Mouse (Mus musculus): ENCODE results near the gene B4galt2. TPM values are rescaled to one million over a fixed set of nuclear protein-coding genes. Genes with fewer than 3 reads are reported as not detected.

B4galt2 gene
- total RNA-seq, 4 experiments from 2014 or later: 4.2 to 5.1 (median 4.4) TPM

DNA sequence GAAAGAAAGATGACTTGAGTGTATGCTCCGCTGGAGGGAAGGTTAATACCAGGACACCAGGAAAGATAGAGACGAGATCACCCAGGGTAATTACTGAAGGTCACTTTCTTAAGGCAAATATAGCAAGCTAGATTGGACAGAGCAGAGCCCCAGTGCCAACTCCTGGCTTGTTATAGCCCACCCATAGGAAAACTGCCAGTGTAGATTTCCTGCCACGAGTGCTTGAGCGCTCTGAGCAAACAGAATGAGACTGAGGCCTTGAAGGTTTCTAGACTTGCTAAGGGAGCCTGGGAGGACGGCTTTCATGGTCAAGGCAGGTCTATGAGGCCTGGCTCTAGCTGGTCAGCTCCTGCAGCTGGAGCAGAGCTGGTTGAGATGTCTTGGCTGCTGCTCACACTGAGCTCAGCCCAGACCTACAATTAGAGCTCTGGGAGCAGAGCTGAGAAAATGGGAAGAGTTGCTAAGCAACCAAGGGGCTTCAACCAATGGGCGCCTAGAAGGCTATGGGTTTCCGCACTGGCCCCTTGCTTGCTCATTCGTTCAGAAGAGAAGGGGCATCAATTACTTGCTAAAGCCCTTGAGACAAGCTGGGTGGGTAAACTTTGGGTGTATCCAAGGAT is 25.7 kb upstream of the B4galt2 start:
- no peak for DNase-seq (ENCODE audit: low spot score)

- DNase-seq (ENCODE audit: low spot score): no peak
These were observed 22.9 kb upstream of the B4galt2 start for GRCm38 (mm10) chr4:117906196-117906595.

GRCm38 (mm10) chr4:117904761-117905160 is 21.5 kb upstream of the B4galt2 start:
- no peak for DNase-seq (ENCODE audit: low spot score)

- DNase-seq (ENCODE audit: low spot score): no peak
These were observed 20.8 kb upstream of the B4galt2 start for GRCm38 (mm10) chr4:117904094-117904493.

GRCm38 (mm10) chr4:117898111-117898510 is 14.8 kb upstream of the B4galt2 start:
- DNase-seq (ENCODE audit: low spot score): no peak

- no peak for DNase-seq (ENCODE audit: low spot score)
These were observed 12.7 kb upstream of the B4galt2 start for GRCm38 (mm10) chr4:117896031-117896430.

GRCm38 (mm10) chr4:117895339-117895738 is 12.1 kb upstream of the B4galt2 start:
- DNase-seq (ENCODE audit: low spot score): no peak

GRCm38 (mm10) chr4:117894601-117895000 is 11.3 kb upstream of the B4galt2 start:
- DNase-seq (ENCODE audit: low spot score): no peak

DNA sequence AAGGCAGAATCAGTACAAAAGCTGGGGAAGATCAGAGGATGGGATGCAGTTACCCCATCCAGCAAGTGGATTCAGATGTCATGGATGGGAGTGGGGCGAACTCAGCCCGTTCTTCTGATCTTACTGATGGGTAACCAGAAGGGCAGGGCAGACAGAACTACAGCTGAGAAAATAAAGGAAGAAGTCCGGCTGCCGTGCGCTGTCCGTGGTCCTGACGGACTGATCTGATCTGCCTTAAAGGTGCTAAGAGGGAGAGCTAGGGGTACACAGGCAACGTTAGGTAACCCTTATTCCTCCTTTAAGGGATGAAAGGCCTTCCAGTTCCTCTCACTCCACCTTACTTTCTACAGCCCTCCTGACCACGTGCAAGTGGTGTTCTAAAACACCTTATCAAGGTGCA is 10.1 kb upstream of the B4galt2 start:
- DNase-seq (ENCODE audit: low spot score): no peak

DNA sequence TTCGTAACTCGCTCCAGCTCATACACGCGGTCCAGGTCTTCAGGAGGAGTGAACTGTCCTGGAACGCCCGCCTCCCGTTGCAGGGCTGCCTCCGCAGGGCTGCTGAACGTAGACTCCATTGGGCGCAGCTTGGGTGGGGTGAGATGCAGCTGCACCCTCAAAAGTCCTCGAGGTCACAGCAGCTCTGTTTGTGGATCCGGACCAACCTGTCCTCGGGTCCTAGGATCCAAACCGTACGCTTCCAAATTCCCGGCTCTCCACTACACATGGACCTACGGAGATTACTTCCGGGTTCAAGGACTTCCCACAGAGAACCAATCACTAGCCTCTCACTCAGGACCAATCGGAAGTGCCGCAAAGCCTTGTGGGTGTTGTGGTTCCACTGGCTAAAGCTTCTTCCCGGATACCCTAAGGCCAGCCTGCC is 8.5 kb upstream of the B4galt2 start, which contains the start of gene Dph2:
TSS of gene Dph2 (minus strand) at position 295 of the 424 bp plus-strand sequence.
- peak; percentile 92 for DNase-seq (ENCODE audit: low spot score)

DNA sequence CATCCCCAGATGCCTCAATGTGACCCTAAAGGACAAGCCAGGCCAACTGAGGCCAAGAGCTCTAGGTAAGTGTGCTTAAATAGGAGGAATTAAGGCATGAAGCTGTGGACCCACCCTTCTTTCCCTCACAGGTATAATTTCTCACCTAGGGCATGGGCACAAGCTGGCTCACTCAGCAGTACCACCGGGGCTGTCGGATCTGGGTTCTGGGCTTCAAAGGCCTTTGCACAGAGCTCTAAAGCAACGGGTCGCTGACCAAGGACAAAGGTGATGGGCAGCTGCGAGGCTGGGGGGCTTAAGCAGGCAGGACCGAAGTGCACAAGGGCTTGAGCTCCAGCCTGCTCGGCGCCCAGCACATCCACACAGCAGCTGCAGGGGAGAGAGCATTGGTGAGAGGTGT is 7.5 kb upstream of the B4galt2 start:
- no peak for DNase-seq (ENCODE audit: low spot score)

- no peak for DNase-seq (ENCODE audit: low spot score)
These were observed 6.7 kb upstream of the B4galt2 start for GRCm38 (mm10) chr4:117890031-117890430.

- DNase-seq (ENCODE audit: low spot score): no peak
These were observed 6.2 kb upstream of the B4galt2 start for GRCm38 (mm10) chr4:117889471-117889870.

DNA sequence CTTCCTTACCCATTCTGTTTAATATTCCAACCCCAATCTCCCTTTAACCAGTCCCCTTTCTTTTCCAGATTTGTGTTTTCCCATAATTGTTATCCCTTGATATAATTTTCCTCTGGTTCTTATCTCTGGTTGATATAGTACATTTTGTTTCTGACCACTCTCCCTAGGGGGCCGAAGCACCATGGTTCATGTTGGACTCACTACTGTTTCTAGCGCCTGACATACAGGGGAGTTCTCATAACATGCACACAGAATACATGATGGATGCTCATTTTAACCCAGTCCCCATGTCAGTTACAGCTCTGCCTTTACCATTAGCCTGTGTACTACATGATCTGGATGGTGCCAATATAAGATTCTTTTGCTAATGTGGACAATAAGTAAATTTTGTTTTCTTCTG is 4.6 kb upstream of the B4galt2 start:
- DNase-seq (ENCODE audit: low spot score): no peak

DNA sequence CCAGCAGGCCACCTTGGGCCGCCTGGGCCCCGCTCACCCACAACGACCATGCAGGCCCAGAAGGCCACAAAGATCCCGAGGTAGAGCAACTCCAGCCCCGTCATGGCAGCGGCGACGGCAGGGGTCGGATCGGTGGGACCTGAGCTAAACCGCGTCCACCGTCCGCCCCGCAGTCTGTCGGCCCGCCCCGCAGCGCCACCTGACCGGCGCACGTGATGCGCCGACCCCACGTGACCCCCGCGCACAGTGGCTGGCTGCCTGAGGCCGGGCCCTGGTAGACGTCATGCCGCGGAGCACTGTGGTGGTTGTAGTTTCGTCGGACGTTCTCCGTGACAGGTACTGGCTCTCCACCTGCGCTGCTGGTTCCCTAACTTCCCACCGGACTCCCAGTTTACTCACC is 3.8 kb upstream of the B4galt2 start, which contains the start of gene Atp6v0b:
TSS of gene Atp6v0b (minus strand) at position 201 of the 400 bp plus-strand sequence.
- peak; percentile 90 for DNase-seq (ENCODE audit: low spot score)

- DNase-seq (ENCODE audit: low spot score): no peak
These were observed 3.4 kb upstream of the B4galt2 start for GRCm38 (mm10) chr4:117886644-117887043.

GRCm38 (mm10) chr4:117885994-117886393 is 2.7 kb upstream of the B4galt2 start:
- DNase-seq (ENCODE audit: low spot score): no peak

DNA sequence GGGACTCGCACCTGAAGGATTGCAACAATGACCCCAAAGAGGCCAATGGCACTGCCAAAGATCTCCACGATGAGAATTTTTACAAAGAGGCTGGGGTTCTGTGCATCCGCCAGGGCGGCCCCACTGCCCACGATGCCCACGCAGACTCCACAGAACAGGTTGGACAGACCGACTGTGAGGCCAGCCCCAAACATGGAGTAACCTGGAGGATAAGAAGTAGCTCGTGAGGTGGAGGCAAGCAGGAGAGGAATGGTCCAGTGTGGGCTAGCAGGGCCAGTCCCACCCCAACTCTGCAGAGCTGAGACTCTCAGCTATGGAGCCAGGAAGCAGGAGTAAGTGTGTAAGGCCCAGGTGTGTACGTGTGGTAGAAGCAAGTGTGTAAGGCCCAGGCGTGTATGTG is 1.8 kb upstream of the B4galt2 start:
- no peak for DNase-seq (ENCODE audit: low spot score)

GRCm38 (mm10) chr4:117884146-117884545 is 859 bp upstream of the B4galt2 start:
- no peak for DNase-seq (ENCODE audit: low spot score)

GRCm38 (mm10) chr4:117878703-117879102 is 4.6 kb downstream of the B4galt2 start:
- DNase-seq (ENCODE audit: low spot score): no peak

DNA sequence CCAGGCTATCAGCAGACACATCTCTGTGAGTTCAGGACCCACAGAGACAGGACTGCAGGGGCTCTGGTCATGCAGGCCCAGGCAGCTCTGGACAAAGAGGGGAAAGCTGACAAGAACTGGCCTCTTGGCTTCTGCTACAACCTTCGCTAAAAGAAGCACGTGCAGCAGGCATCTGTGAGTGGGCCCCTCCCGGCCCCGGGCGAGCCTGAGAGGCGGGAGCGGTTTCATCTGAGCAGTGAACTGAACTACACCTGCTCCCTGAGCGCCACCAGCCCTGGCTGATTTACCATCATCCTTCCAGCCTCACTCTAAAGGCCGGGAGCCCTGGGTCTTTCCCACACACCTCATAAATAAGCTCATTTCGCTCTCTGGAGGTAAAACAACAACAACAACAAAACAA is 5.0 kb downstream of the B4galt2 start:
- no peak for DNase-seq (ENCODE audit: low spot score)

GRCm38 (mm10) chr4:117873615-117874014 is 9.7 kb downstream of the B4galt2 start:
- DNase-seq (ENCODE audit: low spot score): no peak

DNA sequence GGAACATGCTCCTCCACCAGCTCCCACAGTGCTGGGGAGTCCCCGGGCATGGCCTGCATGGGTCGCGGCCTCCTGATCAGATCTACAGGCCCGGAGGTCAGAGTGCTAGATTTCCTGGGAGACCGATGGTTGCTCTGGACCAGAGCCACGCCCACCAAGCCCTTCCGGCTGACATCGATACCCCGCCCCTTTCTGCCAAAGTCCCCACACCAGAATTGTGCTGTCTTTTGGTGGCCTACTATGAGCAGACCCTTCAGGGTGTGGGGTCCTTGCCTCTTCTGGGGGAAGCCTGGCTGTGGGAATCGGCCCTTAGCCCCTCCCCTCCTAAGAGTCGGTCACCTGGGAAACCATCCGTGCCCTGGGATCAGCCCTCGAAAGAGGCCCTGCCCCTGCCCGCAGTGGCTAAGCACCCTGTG is 10.8 kb downstream of the B4galt2 start, which contains the start of gene Ccdc24:
TSS of gene Ccdc24 (minus strand) at position 87 of the 416 bp plus-strand sequence.
- DNase-seq (ENCODE audit: low spot score): no peak

- no peak for DNase-seq (ENCODE audit: low spot score)
These were observed 11.5 kb downstream of the B4galt2 start for GRCm38 (mm10) chr4:117871787-117872186.

Data from heart, adult 8-10 months (tissue).